Mouse (Mus musculus) testis, adult 2 months (tissue): ENCODE results near the gene Csrnp1.

ENCODE experiments used
- CTCF ChIP-seq: fragments of 200-500 bp; IDR thresholded peaks from 2 replicates; pipeline ENCODE4 v1.5.1; 2012; ENCODE audit warnings: low read depth, mild to moderate bottlenecking, inconsistent platforms, low read length, moderate library complexity; ENCODE audit not compliant: control insufficient read depth, insufficient read depth, insufficient replicate concordance
- POLR2A ChIP-seq: fragments of 200-500 bp; IDR thresholded peaks from 2 replicates; pipeline ENCODE4 v1.6.1; 2012; ENCODE audit warnings: low read depth, mild to moderate bottlenecking, inconsistent platforms, low read length, moderate library complexity; ENCODE audit not compliant: control insufficient read depth

DNA sequence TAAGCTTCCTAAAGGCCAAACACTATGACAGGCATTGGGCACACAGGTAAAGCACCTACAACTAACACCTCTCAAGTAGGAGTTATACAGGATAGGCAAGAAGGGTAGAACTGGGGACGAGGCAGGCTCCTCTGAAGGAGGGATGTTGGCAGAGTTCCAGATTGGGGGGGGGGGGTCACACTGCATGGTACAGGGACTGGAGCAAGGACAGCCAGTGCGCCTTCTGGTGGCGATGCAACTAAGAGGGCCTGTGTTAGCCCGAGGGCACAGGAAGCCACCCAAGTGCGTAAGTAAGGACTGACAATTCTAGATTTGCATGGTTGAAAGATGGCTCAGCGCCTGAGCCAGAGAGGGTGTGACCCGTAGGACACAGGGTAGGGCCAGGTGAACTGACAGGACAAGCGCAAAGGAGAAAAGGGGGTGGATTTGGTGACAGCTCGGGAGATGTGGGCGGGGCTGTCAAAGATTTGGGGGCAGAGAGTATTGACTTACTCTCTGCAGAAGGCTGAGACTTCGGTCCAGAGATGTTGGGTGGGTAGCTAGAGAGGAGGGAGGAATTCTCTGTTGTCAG, 2.1 kb downstream of the Csrnp1 start:
- TF ChIP-seq CTCF (peak; percentile 7; the same call in 1 of the 2 replicates), POLR2A (no peak)
